Mouse (Mus musculus) C2C12 (cell line): ENCODE measurements at regions not wholly inside any gene's neighbourhood (a gene's known extent, or its start where the extent isn't known, plus 50 kb on each side); places are given as distances from the start of the nearest gene placed in this dataset.

Experiments
- H3K27me3 ChIP-seq: one replicate; pipeline ENCODE4 v1.6.1; 2011; ENCODE audit not compliant: control insufficient read depth, insufficient read depth, insufficient read length
- H3K36me3 ChIP-seq: one replicate; pipeline ENCODE4 v1.6.1; 2011; ENCODE audit not compliant: control insufficient read depth, insufficient read depth
- H3K4me3 ChIP-seq: one replicate; pipeline ENCODE4 v1.5.1; 2011; ENCODE audit warnings: mild to moderate bottlenecking, control low read depth; ENCODE audit not compliant: poor library complexity, insufficient read depth, severe bottlenecking
- H3K79me2 ChIP-seq: one replicate; pipeline ENCODE4 v1.6.1; 2011; ENCODE audit not compliant: control insufficient read depth, insufficient read depth
- H3K79me3 ChIP-seq: one replicate; pipeline ENCODE4 v1.6.1; 2011; ENCODE audit warnings: low read depth, control low read depth
- H3ac ChIP-seq: one replicate; pipeline ENCODE3; 2011; ENCODE audit warnings: low read depth; ENCODE audit not compliant: control insufficient read depth, insufficient read length
- CEBPB ChIP-seq: IDR thresholded peaks from one replicate; pipeline ENCODE4 v1.6.1; 2011; ENCODE audit warnings: low read depth, mild to moderate bottlenecking, control low read depth, moderate library complexity
- CTCF ChIP-seq: IDR thresholded peaks from one replicate; pipeline ENCODE4 v1.5.1; 2011; ENCODE audit not compliant: control insufficient read depth, insufficient read depth, insufficient read length
- FOSL1 ChIP-seq: IDR thresholded peaks from one replicate; pipeline ENCODE4 v1.8.0; 2011; ENCODE audit warnings: mild to moderate bottlenecking, low read length; ENCODE audit not compliant: poor library complexity, insufficient read depth, severe bottlenecking
- MAX ChIP-seq: IDR thresholded peaks from one replicate; pipeline ENCODE4 v1.6.1; 2011; ENCODE audit warnings: mild to moderate bottlenecking, control low read depth
- MYOD1 ChIP-seq: IDR thresholded peaks from one replicate; pipeline ENCODE4 v1.6.1; 2011; ENCODE audit warnings: low read depth; ENCODE audit not compliant: control insufficient read depth, insufficient read length
- MYOG ChIP-seq: IDR thresholded peaks from one replicate; pipeline ENCODE4 v1.6.1; 2011; ENCODE audit not compliant: control insufficient read depth, insufficient read length; ENCODE audit errors: extremely low read depth
- USF1 ChIP-seq: IDR thresholded peaks from one replicate; pipeline ENCODE4 v1.6.1; 2011; ENCODE audit warnings: low read depth, mild to moderate bottlenecking, control low read depth, moderate library complexity

GRCm38 (mm10) chr9:94191083-94191482, 346.8 kb downstream of the 1190002N15Rik start:
- H3ac ChIP-seq, result no peak overlapping the region
- TF ChIP-seq MAX (no peak), USF1 (no peak), MYOD1 (no peak), MYOG (no peak), FOSL1 (no peak), CEBPB (no peak)
- H3K79me2 ChIP-seq, result no peaks in the 10 kb centered on the region
- no peak overlapping the region for H3K4me3 ChIP-seq
- no peaks in the 10 kb centered on the region for H3K79me3 ChIP-seq
- H3K27me3 ChIP-seq, result no peaks in the 10 kb centered on the region
- H3K36me3 ChIP-seq, result no peaks in the 10 kb centered on the region

DNA sequence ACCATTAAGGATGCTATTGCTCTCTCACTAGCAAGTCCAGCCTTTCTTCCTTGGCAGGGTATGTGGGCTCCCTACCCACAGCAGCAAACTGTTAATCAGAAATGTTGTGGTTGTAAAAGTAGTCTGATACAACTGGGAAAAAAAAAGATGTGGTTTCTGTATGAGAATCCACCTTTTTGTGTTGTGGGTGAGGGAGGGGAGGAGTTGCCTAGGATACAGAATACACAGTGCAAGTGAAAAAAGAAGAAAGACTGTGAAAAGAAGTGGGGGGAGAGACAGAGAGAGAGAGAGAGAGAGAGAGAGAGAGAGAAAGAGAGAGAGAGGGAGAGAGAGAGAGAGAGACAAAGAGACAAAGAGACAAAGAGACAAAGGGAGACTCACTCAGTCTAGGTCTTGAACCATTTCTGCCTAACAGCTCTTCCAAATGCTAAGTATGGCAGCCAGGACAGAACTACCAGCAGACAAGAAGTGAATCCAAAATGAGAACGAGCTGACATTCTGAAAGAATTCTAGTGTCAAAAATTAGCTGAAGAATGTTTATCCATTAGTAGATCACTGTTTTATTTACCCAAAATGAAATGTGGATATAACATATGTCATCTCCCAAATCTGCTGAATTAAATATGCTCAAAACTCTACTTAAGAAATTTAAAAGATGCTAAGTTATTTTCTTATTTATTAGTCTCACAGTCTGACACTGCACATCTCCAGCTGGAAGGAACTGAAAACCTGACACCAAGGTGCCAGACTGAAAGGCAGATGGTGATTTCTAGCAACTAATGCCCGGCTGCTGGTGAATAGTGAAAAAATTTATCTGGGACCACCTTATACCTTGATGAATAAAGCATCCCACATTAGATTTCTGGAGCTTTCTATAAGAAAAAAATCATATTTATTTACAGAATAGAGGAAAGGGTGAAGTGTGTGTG, 347.7 kb downstream of the 1190002N15Rik start:
- no peaks in the 10 kb centered on the region for H3K36me3 ChIP-seq
- no peaks in the 10 kb centered on the region for H3K27me3 ChIP-seq
- H3ac ChIP-seq, result no peak overlapping the region
- no peaks in the 10 kb centered on the region for H3K79me2 ChIP-seq
- TF ChIP-seq MYOG (no peak), CTCF (no peak), USF1 (no peak), MYOD1 (no peak), MAX (no peak), FOSL1 (no peak), CEBPB (no peak)
- no peaks in the 10 kb centered on the region for H3K79me3 ChIP-seq
- H3K4me3 ChIP-seq, result no peak overlapping the region

DNA sequence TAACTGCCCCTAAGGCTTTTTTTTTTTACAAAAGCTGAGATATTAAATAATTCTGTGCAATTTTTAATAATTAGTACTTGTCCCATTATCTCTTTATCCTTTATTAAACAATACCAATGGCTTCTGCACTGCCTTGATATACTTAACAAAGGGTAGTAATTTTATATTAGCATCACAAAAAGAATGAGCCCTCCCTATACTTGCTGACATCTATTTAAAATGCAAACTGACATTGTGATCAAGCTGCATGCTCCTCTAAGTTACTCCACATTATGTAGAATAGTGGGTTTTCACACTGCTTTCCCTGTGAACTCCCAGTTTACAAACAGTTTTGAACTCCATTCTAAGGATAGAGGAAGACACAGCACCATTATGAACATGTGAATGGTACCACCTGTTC, 349.8 kb downstream of the 1190002N15Rik start:
- Histone ChIP-seq H3K79me3 (no peaks in the 10 kb centered on the region), H3ac (no peak overlapping the region), H3K36me3 (no peaks in the 10 kb centered on the region), H3K4me3 (no peak overlapping the region), H3K27me3 (no peaks in the 10 kb centered on the region), H3K79me2 (no peaks in the 10 kb centered on the region)
- TF ChIP-seq CTCF (no peak), USF1 (no peak), CEBPB (no peak), MYOG (no peak), MYOD1 (no peak), FOSL1 (no peak), MAX (no peak)

GRCm38 (mm10) chr9:94169905-94170612, 367.8 kb downstream of the 1190002N15Rik start:
- TF ChIP-seq MAX (no peak), CEBPB (no peak), USF1 (no peak), FOSL1 (no peak), MYOD1 (no peak), CTCF (no peak), MYOG (no peak)
- H3ac ChIP-seq, result no peak overlapping the region
- H3K27me3 ChIP-seq, result no peaks in the 10 kb centered on the region
- H3K4me3 ChIP-seq, result no peak overlapping the region
- H3K79me2 ChIP-seq, result no peaks in the 10 kb centered on the region
- H3K36me3 ChIP-seq, result no peaks in the 10 kb centered on the region
- no peaks in the 10 kb centered on the region for H3K79me3 ChIP-seq

- H3K4me3 ChIP-seq, result no peak overlapping the region
- no peaks in the 10 kb centered on the region for H3K27me3 ChIP-seq
- H3K36me3 ChIP-seq, result no peaks in the 10 kb centered on the region
- no peaks in the 10 kb centered on the region for H3K79me2 ChIP-seq
- no peak for TF ChIP-seq MAX
- no peak for TF ChIP-seq MYOD1
- TF ChIP-seq MYOG, result no peak
- no peak for TF ChIP-seq FOSL1
- no peak for TF ChIP-seq USF1
- no peaks in the 10 kb centered on the region for H3K79me3 ChIP-seq
- no peak overlapping the region for H3ac ChIP-seq
These were observed 374.2 kb downstream of the 1190002N15Rik start for GRCm38 (mm10) chr9:94163671-94164070.
